Mouse (Mus musculus) embryonic facial prominence, embryonic 14.5 days (tissue): ENCODE data around the gene Ankrd23. TPM values are rescaled to one million over a fixed set of nuclear protein-coding genes. Genes with fewer than 3 reads are reported as not detected.
A peak's percentile ranks its signal among the peaks of the same experiment; 100 is the strongest.

ENCODE experiments used
- ATAC-seq: fragments of 200-750 bp; cut with Nextera tagmentation; 2 replicates; pipeline ENCODE4 v1.8.0; 2017; ENCODE audit warnings: low read depth, moderate number of reproducible peaks, moderate TSS enrichment
- DNase-seq: peaks from one replicate; pipeline ENCODE4 v3.0.0-alpha.2; 2015; ENCODE audit warnings: low spot score
- H3K27ac ChIP-seq: fragments of 300-500 bp; sonication (generic); replicated peaks from 2 replicates; pipeline ENCODE4 v1.5.1; 2014; ENCODE audit warnings: low read depth, mild to moderate bottlenecking, low read length, moderate library complexity
- H3K27me3 ChIP-seq: fragments of 300-500 bp; sonication (generic); replicated peaks from 2 replicates; pipeline ENCODE4 v1.6.1; 2014; ENCODE audit warnings: low read length; ENCODE audit not compliant: control insufficient read depth, insufficient read depth
- H3K36me3 ChIP-seq: fragments of 300-500 bp; sonication (generic); 2 replicates; pipeline ENCODE4 v1.6.1; 2014; ENCODE audit warnings: low read length, mixed read lengths; ENCODE audit not compliant: control insufficient read depth, insufficient read depth
- H3K4me1 ChIP-seq: fragments of 300-500 bp; sonication (generic); 2 replicates; pipeline ENCODE4 v1.6.1; 2014; ENCODE audit warnings: antibody characterized with exemption, low read length; ENCODE audit not compliant: control insufficient read depth, insufficient read depth
- H3K4me2 ChIP-seq: fragments of 300-500 bp; sonication (generic); 2 replicates; pipeline ENCODE4 v1.6.1; 2014; ENCODE audit warnings: low read depth, mild to moderate bottlenecking, low read length, moderate library complexity, mixed read lengths
- H3K4me3 ChIP-seq: fragments of 300-500 bp; sonication (generic); 2 replicates; pipeline ENCODE4 v1.5.1; 2014; ENCODE audit warnings: low read depth, mild to moderate bottlenecking, low read length
- H3K9ac ChIP-seq: fragments of 300-500 bp; sonication (generic); 2 replicates; pipeline ENCODE4 v1.6.1; 2014; ENCODE audit warnings: low read depth, mild to moderate bottlenecking, low read length, moderate library complexity, mixed read lengths
- H3K9me3 ChIP-seq: fragments of 300-500 bp; sonication (generic); 2 replicates; pipeline ENCODE4 v1.6.1; 2016; ENCODE audit warnings: low read length; ENCODE audit not compliant: control insufficient read depth
- WGBS: fragments of 180-500 bp; shearing (Covaris S2); extraction: QIAGEN DNeasy Blood & Tissue Kit; methylation state at CpG from one replicate; pipeline ENCODE4 v1.1.7; 2014; 5-methylcytosine and 5-hydroxymethylcytosine counted together
- polyA plus RNA-seq: library from polyadenylated mRNA; unstranded; fragments of >200 nt; fragmentation: Nextera tagmentation; extraction: Ambion mirVana; gene quantifications from 2 replicates; pipeline ENCODE4 v1.2.1, GENCODE M21; 2014

The Ankrd23 gene
- polyA plus RNA-seq, 1 experiment from 2014 or later = 12.3 TPM

GRCm38 (mm10) chr1:36524058-36524457 is 12.6 kb downstream of the Ankrd23 start:
- Histone ChIP-seq H3K27me3 (no peaks in the 10 kb centered on the region), H3K9ac (no peak overlapping the region), H3K4me2 (no peak overlapping the region), H3K4me3 (no peak overlapping the region), H3K4me1 (no peaks in the 10 kb centered on the region), H3K27ac (no peak overlapping the region), H3K36me3 (peaks cover 77% of the 10 kb centered on the region), H3K9me3 (no peaks in the 10 kb centered on the region)
- 87% methylated on average over 5 of the region's 5 CpGs for WGBS
- DNase-seq (no peak), ATAC-seq (no peak)

- Histone ChIP-seq H3K9ac (no peak overlapping the region), H3K4me1 (no peaks in the 10 kb centered on the region), H3K9me3 (no peaks in the 10 kb centered on the region), H3K4me2 (no peak overlapping the region), H3K27ac (no peak overlapping the region; the same call in 1 of the 2 replicates), H3K27me3 (no peaks in the 10 kb centered on the region), H3K36me3 (peaks cover 82% of the 10 kb centered on the region), H3K4me3 (no peak overlapping the region)
- 73% methylated on average over 9 of the region's 9 CpGs for WGBS
- peak; percentile 63 for ATAC-seq
- DNase-seq = peak; percentile 93
These were observed 13.2 kb downstream of the Ankrd23 start for GRCm38 (mm10) chr1:36523332-36524013.

- Histone ChIP-seq H3K4me3 (no peak overlapping the region), H3K9ac (no peak overlapping the region), H3K4me2 (no peak overlapping the region), H3K9me3 (no peaks in the 10 kb centered on the region), H3K4me1 (no peaks in the 10 kb centered on the region), H3K27me3 (no peaks in the 10 kb centered on the region), H3K36me3 (peaks cover 85% of the 10 kb centered on the region), H3K27ac (no peak overlapping the region)
- WGBS = 93% methylated on average over 7 of the region's 7 CpGs
- ATAC-seq = no peak
- no peak for DNase-seq
These were observed 14.5 kb downstream of the Ankrd23 start for GRCm38 (mm10) chr1:36522210-36522609.

GRCm38 (mm10) chr1:36519626-36520025 is 17.1 kb downstream of the Ankrd23 start:
- H3K4me2 ChIP-seq = no peak overlapping the region
- peaks cover 72% of the 10 kb centered on the region for H3K36me3 ChIP-seq
- DNase-seq = no peak
- no peak overlapping the region for H3K4me3 ChIP-seq
- no peak overlapping the region for H3K9ac ChIP-seq
- no peaks in the 10 kb centered on the region for H3K9me3 ChIP-seq
- H3K27ac ChIP-seq = no peak overlapping the region
- H3K27me3 ChIP-seq = no peaks in the 10 kb centered on the region
- WGBS = 79% methylated on average over 11 of the region's 11 CpGs
- no peak for ATAC-seq
- peaks cover 3% of the 10 kb centered on the region for H3K4me1 ChIP-seq

- Histone ChIP-seq H3K9me3 (no peaks in the 10 kb centered on the region), H3K4me2 (no peak overlapping the region), H3K4me1 (peaks cover 14% of the 10 kb centered on the region), H3K9ac (no peak overlapping the region; the same call in 1 of the 2 replicates), H3K27ac (no peak overlapping the region), H3K36me3 (peaks cover 66% of the 10 kb centered on the region), H3K4me3 (no peak overlapping the region), H3K27me3 (no peaks in the 10 kb centered on the region)
- DNase-seq (no peak), ATAC-seq (no peak)
- 76% methylated on average over 3 of the region's 3 CpGs for WGBS
These were observed 18.4 kb downstream of the Ankrd23 start for GRCm38 (mm10) chr1:36518259-36518658.

- Histone ChIP-seq H3K9me3 (no peaks in the 10 kb centered on the region), H3K9ac (no peak overlapping the region), H3K4me1 (peaks cover 17% of the 10 kb centered on the region), H3K4me2 (peak overlapping the region; percentile 64), H3K36me3 (peaks cover 24% of the 10 kb centered on the region), H3K27me3 (no peaks in the 10 kb centered on the region), H3K27ac (no peak overlapping the region), H3K4me3 (peak overlapping the region; percentile 96)
- 52% methylated on average over 2 of the region's 2 CpGs for WGBS
- ATAC-seq (no peak), DNase-seq (peak; percentile 32)
These were observed 23.0 kb downstream of the Ankrd23 start for GRCm38 (mm10) chr1:36513718-36514117.

GRCm38 (mm10) chr1:36513310-36513709 is 23.4 kb downstream of the Ankrd23 start:
- no peaks in the 10 kb centered on the region for H3K27me3 ChIP-seq
- ATAC-seq = no peak
- H3K9me3 ChIP-seq = no peaks in the 10 kb centered on the region
- H3K36me3 ChIP-seq = peaks cover 20% of the 10 kb centered on the region; the same call in 1 of the 2 replicates
- DNase-seq = peak; percentile 26
- H3K27ac ChIP-seq = no peak overlapping the region
- WGBS = 7% methylated on average over 1 of the region's 1 CpGs
- H3K9ac ChIP-seq = peak overlapping the region; percentile 85
- peaks cover 17% of the 10 kb centered on the region for H3K4me1 ChIP-seq
- peak overlapping the region; percentile 64 for H3K4me2 ChIP-seq
- H3K4me3 ChIP-seq = peak overlapping the region; percentile 96

- H3K4me1 ChIP-seq = peaks cover 17% of the 10 kb centered on the region
- H3K27me3 ChIP-seq = no peaks in the 10 kb centered on the region
- H3K9me3 ChIP-seq = no peaks in the 10 kb centered on the region
- peak overlapping the region; percentile 96 for H3K4me3 ChIP-seq
- DNase-seq = no peak
- peak overlapping the region; percentile 98; the same call in 1 of the 2 replicates for H3K27ac ChIP-seq
- ATAC-seq = no peak
- H3K36me3 ChIP-seq = peaks cover 23% of the 10 kb centered on the region; the same call in 1 of the 2 replicates
- peak overlapping the region; percentile 85 for H3K9ac ChIP-seq
- WGBS = 2% methylated on average over 16 of the region's 16 CpGs
- peak overlapping the region; percentile 64 for H3K4me2 ChIP-seq
These were observed 23.8 kb downstream of the Ankrd23 start for GRCm38 (mm10) chr1:36512966-36513280.
